Mouse (Mus musculus) regulatory T cell (primary cell): ENCODE data around the gene Trp53.
"Not testable (repeated sequence)": the region's sequence is repeated elsewhere in the genome, so short reads cannot be mapped to it uniquely, and the experiment has no call there.

Experiments
- in situ Hi-C: fragments of 300-600 bp; cut with MboI, MseI; formaldehyde crosslinking; loops from one replicate; pipeline ENCODE4 v1.15.1; 2025; ENCODE audit warnings: high pct_unique_total_duplicates

Trp53 gene

DNA sequence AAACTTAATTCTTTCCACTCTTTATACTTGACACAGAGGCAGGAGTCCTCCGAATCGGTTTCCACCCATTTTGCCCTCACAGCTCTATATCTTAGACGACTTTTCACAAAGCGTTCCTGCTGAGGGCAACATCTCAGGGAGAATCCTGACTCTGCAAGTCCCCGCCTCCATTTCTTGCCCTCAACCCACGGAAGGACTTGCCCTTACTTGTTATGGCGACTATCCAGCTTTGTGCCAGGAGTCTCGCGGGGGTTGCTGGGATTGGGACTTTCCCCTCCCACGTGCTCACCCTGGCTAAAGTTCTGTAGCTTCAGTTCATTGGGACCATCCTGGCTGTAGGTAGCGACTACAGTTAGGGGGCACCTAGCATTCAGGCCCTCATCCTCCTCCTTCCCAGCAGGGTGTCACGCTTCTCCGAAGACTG lies at the start of gene Trp53, which contains the start of gene Wrap53:
Gene Trp53 (plus strand): TSS at position 269 of the 424 bp plus-strand sequence.
Gene Wrap53 (minus strand): TSS at position 165 of the 424 bp plus-strand sequence.
- in situ Hi-C loops = loop anchor here (5.0 kb wide), 1 partner anchor 77 kb away; the partner anchor contains the start of gene Sox15

DNA sequence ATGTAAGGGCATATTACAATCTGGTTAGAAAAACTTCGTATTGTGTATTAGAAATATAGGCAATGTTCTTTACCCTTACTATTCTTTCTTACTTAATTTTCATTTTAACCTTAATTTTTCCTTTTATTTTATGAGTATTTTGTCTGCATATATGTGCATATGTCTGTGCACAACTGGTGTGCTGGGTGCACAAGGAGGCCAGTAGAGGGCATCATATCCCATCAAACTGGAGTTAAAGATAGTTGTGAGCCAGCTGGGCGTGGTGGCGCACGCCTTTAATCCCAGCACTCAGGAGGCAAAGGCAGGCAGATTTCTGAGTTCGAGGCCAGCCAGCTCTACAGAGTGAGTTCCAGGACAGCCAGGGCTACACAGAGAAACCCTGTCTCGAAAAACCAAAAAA lies 49.4 kb upstream of the Trp53 start:
- in situ Hi-C loops = not testable (repeated sequence)

- in situ Hi-C loops = no loop called here
These were observed 47.5 kb upstream of the Trp53 start for GRCm38 (mm10) chr11:69532480-69533150.

GRCm38 (mm10) chr11:69534990-69535389 lies 45.2 kb upstream of the Trp53 start:
- in situ Hi-C loops = no loop called here

- in situ Hi-C loops = no loop called here
These were observed 39.5 kb upstream of the Trp53 start for GRCm38 (mm10) chr11:69540700-69541099.

DNA sequence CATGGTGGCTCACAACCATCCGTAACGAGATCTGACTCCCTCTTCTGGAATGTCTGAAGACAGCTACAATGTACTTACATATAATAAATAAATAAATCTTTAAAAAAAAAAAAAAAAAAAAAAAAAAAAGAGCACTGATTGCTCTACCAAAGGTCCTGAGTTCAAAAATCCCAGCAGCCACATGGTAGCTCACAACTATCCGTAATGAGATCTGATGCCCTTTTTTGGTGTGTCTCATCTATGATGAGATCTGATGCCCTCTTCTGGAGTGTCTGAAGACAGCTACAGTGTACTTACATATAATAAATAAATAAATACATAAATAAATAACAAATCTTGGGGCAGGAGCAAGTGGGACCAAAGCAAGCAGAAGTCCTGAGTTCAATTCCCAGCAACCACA lies 38.4 kb upstream of the Trp53 start:
- in situ Hi-C loops = not testable (repeated sequence)

DNA sequence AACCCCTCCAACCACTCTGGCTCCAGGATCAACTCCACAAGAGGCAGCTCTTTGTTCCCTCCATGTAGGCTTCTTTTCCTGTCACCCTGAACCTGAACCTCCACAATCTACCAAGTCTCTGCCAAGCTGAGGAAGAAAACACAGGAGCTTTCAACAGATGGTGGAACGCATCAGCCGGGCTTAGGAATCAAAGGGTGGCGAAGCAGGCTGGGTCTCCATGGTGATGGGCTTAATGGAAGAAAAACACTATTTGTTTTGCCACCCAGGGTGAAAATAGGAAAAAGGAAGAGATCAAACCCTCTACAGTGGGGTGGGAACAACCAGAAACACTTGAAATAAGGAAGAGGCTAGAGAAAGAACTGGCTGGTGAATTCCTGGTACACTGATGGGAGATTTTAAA lies 36.6 kb upstream of the Trp53 start:
- in situ Hi-C loops = no loop called here

- in situ Hi-C loops = no loop called here
These were observed 34.2 kb upstream of the Trp53 start for GRCm38 (mm10) chr11:69545957-69546356.

DNA sequence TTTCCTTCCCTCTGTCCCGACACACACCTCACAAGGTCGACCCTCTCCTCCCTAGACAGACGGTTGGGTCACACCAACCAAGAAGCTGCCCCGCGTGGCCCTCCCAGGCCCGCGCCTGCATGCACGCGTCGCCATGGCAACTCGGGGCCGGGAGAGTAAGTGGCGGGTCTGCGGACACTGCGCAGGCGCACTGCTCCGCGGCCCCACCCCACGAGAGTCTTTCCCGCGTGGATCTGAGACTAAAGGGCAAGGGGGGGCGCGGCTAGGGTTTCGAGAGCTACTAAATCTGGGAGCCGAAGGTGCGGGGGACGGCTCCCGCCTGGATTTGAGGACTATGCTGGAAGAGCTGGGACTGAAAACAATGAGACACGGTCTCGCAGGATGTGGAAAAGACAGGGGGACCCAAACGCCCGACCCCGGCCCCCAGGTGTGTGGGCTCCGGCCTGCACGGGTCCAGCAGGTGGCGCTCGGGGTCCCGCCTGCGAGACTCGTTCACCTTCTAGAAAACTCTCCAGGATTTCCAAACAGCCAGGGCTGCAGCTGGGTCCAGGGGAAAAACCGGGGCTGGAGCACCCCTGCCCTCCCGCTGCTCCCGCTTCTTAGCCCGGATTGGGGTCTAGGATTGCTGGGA lies 33.6 kb upstream of the Trp53 start:
- in situ Hi-C loops = no loop called here

DNA sequence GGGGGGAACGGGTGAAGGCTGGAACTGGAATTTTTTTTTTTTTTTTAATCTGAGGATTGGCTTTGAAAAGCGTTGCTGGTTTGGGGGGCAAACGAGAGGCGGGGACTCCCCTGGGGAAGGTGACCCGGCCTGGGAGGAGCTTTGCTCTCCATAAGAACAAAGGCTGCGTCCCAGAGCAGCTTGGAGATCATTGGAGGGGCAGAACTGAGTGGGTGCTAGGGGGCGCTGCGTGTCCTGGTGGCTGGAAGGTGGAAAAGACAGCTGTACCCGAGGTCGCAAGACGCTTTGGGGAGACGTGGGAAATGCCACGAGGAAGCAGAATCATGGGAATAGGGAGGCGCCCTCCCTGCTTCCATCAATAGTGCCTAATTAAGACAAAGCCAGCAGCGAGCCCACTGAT lies 33.1 kb upstream of the Trp53 start:
- in situ Hi-C loops = no loop called here

- in situ Hi-C loops = no loop called here
These were observed 31.0 kb upstream of the Trp53 start, which contains the start of gene Dnah2 for GRCm38 (mm10) chr11:69549060-69549656. Gene Dnah2 (minus strand): TSS chr11:69549110.

GRCm38 (mm10) chr11:69551310-69551709 lies 28.8 kb upstream of the Trp53 start:
- in situ Hi-C loops = no loop called here

GRCm38 (mm10) chr11:69552622-69553340 lies 27.4 kb upstream of the Trp53 start:
- in situ Hi-C loops = no loop called here

GRCm38 (mm10) chr11:69553341-69553721 lies 26.8 kb upstream of the Trp53 start:
- in situ Hi-C loops = no loop called here

DNA sequence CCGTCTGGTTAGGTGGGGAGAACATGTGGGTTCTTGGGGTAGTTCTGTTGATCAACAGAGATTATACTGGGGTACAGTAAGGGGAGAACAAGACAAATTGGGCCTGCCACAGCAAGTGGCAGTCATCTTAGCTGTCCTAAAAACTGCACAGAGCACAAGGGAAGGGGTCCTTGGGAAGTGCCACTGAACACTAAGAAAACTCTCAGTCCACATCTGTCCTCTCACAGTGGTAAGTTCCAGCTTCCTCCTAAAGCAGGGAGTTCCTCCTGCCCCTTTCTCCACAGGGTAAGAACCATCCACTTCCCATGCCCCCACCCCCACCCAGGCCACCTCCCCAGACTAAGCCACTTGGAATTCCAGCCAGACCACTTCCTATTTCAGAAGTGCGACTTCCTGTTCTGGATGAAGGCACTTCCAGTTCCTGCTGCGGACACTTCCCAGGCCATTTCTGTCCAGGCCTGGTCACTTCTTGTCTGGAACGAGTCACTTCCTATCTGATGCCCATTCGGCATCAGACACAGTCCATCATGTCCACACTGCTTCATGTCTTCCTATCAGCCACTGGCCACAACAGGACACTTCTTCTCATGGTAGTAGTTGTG lies 25.5 kb upstream of the Trp53 start:
- in situ Hi-C loops = no loop called here

- in situ Hi-C loops = no loop called here
These were observed 22.7 kb upstream of the Trp53 start for GRCm38 (mm10) chr11:69557381-69557958.

DNA sequence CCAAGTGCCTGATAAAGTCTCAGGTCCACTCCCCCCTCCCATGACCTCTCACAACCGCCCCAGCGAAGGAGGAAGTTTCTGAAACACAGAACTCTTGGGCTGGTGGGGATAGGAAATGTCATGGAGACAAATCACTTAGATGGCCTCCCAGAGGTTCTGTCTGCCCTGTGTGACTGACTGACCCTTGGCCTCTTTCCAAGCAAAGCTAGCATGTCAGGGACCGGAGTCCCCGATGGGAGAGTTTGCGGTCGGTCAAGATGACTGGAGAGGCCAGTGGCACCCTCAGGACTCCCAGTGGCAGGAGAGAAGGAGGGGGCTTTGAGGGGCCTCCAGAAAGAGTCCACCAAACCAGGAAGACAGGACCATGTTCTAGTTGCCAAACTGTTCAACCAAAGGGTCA lies 21.4 kb upstream of the Trp53 start:
- in situ Hi-C loops = no loop called here

GRCm38 (mm10) chr11:69559183-69559582 lies 21.0 kb upstream of the Trp53 start:
- in situ Hi-C loops = no loop called here

DNA sequence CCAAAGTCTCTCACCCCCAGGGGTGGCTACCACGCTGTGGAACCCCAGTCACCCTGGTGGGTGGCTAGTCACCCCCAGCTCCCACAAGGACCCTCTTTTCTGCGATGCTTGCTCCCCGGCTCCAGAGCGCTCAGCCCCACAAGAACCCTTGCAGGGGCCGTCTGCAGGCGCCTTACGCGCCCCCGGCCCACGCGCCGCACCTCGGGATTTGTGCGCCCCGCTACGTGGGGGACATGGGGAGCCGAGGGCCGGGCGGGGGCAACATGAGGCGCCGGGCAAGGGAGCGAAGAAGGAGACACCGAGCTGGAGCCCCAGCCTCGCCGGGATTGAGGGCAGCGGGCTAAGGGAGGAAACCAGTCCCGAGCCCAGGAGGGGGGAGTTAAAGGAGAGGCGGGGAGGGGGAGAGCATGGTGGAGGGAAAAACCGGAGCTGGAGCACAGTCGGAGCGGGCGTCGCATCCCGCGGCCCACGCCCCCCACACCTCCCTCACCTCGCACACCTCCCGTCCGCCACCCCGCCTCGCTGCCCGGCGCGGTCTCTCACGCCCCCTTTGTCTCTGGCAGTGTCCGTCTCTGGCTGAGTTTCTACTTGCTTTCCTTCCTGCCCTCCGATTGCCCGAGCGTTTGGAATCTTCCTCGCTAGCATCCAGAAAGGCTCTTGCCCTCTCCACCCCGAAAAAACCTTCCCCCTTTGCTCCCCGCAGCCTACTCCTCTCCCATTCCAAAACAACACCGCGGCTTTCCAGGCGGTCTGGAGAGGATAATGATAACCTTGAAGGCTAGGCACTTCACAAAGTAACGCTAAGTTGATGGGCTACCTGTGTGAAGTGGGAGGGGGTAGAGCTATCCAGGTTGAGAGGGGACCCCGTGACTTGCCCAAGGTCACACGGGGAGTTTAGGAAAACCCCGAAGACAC lies 20.1 kb upstream of the Trp53 start, which contains the start of gene Efnb3:
Gene Efnb3 (minus strand): TSS at position 355 of the 915 bp plus-strand sequence.
- in situ Hi-C loops = no loop called here
